Mouse (Mus musculus): ENCODE results near the gene Sept3. TPM values are rescaled to one million over a fixed set of nuclear protein-coding genes. Genes with fewer than 3 reads are reported as not detected.

The Sept3 gene
- total and polyA plus RNA-seq, 2 experiments from 2014 or later, result 1.5 to 4.4 TPM

DNA sequence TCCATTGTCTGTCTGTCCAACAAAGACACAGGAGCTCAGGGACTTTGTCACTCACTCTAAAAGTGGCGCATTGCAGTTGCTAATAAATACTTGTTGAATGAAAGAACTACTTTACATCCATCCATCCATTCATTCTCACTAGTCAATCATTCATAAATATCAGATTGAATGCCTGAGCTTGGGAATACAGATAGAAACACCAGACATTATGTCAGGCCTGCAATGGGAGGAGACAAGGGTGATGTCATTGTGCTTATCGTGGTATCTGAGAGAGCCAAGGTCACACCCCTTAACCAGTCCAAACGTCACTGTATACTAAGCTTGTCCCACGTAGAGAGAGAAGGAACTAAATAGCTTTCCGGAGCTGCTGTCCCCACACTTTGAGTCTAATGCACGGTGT is 22.6 kb upstream of the Sept3 start, which contains the start of gene 1500009C09Rik:
Gene 1500009C09Rik, plus strand, starts transcription at position 301 of the 400 bp plus-strand sequence.
- no peaks in the 10 kb centered on the region for H3K27me3 ChIP-seq (ENCODE audit: control insufficient read depth, insufficient read depth, low read length)
- peak; percentile 2 for DNase-seq (ENCODE audit: low spot score)
- WGBS, result 67% methylated on average over 6 of the region's 6 CpGs
- H3K36me3 ChIP-seq (replicated peaks; ENCODE audit: control insufficient read depth, insufficient read depth, low read length), result no peaks in the 10 kb centered on the region
- H3K27ac ChIP-seq (ENCODE audit: low read depth), result no peak within 1 kb of the TSS
- TF ChIP-seq CTCF (IDR thresholded peaks at IDR 0.05; ENCODE audit: low read depth) (no peak), EP300 (IDR thresholded peaks at IDR 0.05; ENCODE audit: low read depth) (no peak)
- no peaks in the 10 kb centered on the region for H3K4me1 ChIP-seq (ENCODE audit: control insufficient read depth, insufficient read depth)
- H3K9ac ChIP-seq (replicated peaks; ENCODE audit: low read depth, low read length), result no peak within 1 kb of the TSS
- 0 out of 2 replicates have a peak, but pooled peaks cover 3% of the 10 kb centered on the region for H3K9me3 ChIP-seq (replicated peaks; ENCODE audit: control insufficient read depth, low read length)
- no peak within 1 kb of the TSS for H3K4me2 ChIP-seq (ENCODE audit: low read depth, low read length)
- no peak for ATAC-seq (ENCODE audit: insufficient read depth, low read depth)
- no peak within 1 kb of the TSS for H3K4me3 ChIP-seq (ENCODE audit: low read depth, low read length)

- 0 out of 2 replicates have a peak, but pooled peaks cover 3% of the 10 kb centered on the region for H3K9me3 ChIP-seq (replicated peaks; ENCODE audit: control insufficient read depth, low read length)
- H3K4me1 ChIP-seq (ENCODE audit: control insufficient read depth, insufficient read depth), result no peaks in the 10 kb centered on the region
- H3K27me3 ChIP-seq (ENCODE audit: control insufficient read depth, insufficient read depth, low read length), result no peaks in the 10 kb centered on the region
- H3K9ac ChIP-seq (replicated peaks; ENCODE audit: low read depth, low read length), result no peak overlapping the region
- H3K4me3 ChIP-seq (ENCODE audit: low read depth, low read length), result no peak overlapping the region
- no peak; the same call in 1 of the 2 replicates for TF ChIP-seq CTCF (IDR thresholded peaks at IDR 0.05; ENCODE audit: low read depth)
- H3K4me2 ChIP-seq (ENCODE audit: low read depth, low read length), result no peak overlapping the region
- no peaks in the 10 kb centered on the region for H3K36me3 ChIP-seq (replicated peaks; ENCODE audit: control insufficient read depth, insufficient read depth, low read length)
- WGBS, result 41% methylated on average over 4 of the region's 4 CpGs
- H3K27ac ChIP-seq (ENCODE audit: low read depth), result no peak overlapping the region
- no peak for ATAC-seq (ENCODE audit: insufficient read depth, low read depth)
- DNase-seq (ENCODE audit: low spot score), result peak; percentile 1
These were observed 19.4 kb upstream of the Sept3 start for GRCm38 (mm10) chr15:82255248-82255647.

- H3K9ac ChIP-seq (replicated peaks; ENCODE audit: low read depth, low read length), result no peak overlapping the region
- ATAC-seq (ENCODE audit: insufficient read depth, low read depth) (peak; percentile 31; the same call in 1 of the 2 replicates), DNase-seq (ENCODE audit: low spot score) (peak; percentile 5)
- H3K27ac ChIP-seq (ENCODE audit: low read depth), result no peak overlapping the region
- TF ChIP-seq CTCF (IDR thresholded peaks at IDR 0.05; ENCODE audit: low read depth), result no peak
- no peak for TF ChIP-seq EP300 (IDR thresholded peaks at IDR 0.05; ENCODE audit: low read depth)
- no peak overlapping the region for H3K4me3 ChIP-seq (ENCODE audit: low read depth, low read length)
- H3K27me3 ChIP-seq (ENCODE audit: control insufficient read depth, insufficient read depth, low read length), result no peaks in the 10 kb centered on the region
- WGBS, result 20% methylated on average over 10 of the region's 10 CpGs
- no peaks in the 10 kb centered on the region for H3K36me3 ChIP-seq (replicated peaks; ENCODE audit: control insufficient read depth, insufficient read depth, low read length)
- 0 out of 2 replicates have a peak, but pooled peaks cover 3% of the 10 kb centered on the region for H3K9me3 ChIP-seq (replicated peaks; ENCODE audit: control insufficient read depth, low read length)
- H3K4me1 ChIP-seq (ENCODE audit: control insufficient read depth, insufficient read depth), result no peaks in the 10 kb centered on the region
- no peak overlapping the region for H3K4me2 ChIP-seq (ENCODE audit: low read depth, low read length)
These were observed 18.7 kb upstream of the Sept3 start for GRCm38 (mm10) chr15:82255944-82256383.

DNA sequence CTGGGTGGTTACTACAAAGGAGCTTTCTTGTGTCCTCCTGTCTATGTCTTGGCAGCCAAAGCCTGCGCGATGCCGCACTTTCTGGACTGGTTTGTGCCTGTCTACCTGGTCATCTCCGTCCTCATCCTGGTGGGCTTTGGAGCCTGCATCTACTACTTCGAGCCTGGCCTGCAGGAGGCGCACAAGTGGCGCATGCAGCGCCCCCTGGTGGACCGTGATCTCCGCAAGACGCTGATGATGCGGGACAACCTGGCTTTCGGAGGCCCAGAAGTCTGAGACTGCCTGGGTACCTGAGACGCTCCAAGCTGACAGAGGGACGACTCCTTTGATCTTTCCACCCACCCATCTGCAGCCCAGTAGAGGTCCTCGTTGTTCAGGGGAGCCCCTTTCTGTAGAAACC is 15.2 kb upstream of the Sept3 start:
- WGBS, result 17% methylated on average over 16 of the region's 16 CpGs
- Histone ChIP-seq H3K9ac (replicated peaks; ENCODE audit: low read depth, low read length) (no peak overlapping the region), H3K36me3 (replicated peaks; ENCODE audit: control insufficient read depth, insufficient read depth, low read length) (no peaks in the 10 kb centered on the region), H3K27ac (ENCODE audit: low read depth) (no peak overlapping the region), H3K4me3 (ENCODE audit: low read depth, low read length) (no peak overlapping the region), H3K27me3 (ENCODE audit: control insufficient read depth, insufficient read depth, low read length) (no peaks in the 10 kb centered on the region), H3K4me2 (ENCODE audit: low read depth, low read length) (no peak overlapping the region), H3K9me3 (replicated peaks; ENCODE audit: control insufficient read depth, low read length) (no peaks in the 10 kb centered on the region), H3K4me1 (ENCODE audit: control insufficient read depth, insufficient read depth) (no peaks in the 10 kb centered on the region)
- DNase-seq (ENCODE audit: low spot score) (no peak), ATAC-seq (ENCODE audit: insufficient read depth, low read depth) (peak; percentile 24; the same call in 1 of the 2 replicates)
- TF ChIP-seq CTCF (IDR thresholded peaks at IDR 0.05; ENCODE audit: low read depth) (peak; percentile 96), EP300 (IDR thresholded peaks at IDR 0.05; ENCODE audit: low read depth) (no peak)

DNA sequence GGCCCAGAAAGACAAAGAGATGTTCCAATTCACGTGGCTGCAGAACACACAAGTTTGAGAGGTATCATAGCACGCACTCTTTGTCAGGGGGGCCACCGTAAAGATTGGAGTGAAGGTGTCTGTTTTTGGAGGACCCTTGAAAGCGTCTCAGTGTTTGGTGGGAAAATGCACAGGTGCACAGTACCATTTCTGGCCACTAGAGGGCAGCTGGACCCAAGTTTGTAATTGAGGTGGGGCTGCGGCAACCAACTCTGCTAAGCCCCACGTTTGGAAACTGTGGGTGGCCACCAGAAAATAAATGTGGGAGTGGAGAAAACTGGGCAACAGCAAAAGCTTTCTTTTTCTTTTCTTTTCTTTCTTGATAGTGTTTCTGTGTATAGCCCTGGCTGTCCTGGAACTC is 8.3 kb upstream of the Sept3 start:
- H3K4me3 ChIP-seq (ENCODE audit: low read depth, low read length), result no peak overlapping the region
- no peak for ATAC-seq (ENCODE audit: insufficient read depth, low read depth)
- WGBS, result 7% methylated on average over 6 of the region's 6 CpGs

DNA sequence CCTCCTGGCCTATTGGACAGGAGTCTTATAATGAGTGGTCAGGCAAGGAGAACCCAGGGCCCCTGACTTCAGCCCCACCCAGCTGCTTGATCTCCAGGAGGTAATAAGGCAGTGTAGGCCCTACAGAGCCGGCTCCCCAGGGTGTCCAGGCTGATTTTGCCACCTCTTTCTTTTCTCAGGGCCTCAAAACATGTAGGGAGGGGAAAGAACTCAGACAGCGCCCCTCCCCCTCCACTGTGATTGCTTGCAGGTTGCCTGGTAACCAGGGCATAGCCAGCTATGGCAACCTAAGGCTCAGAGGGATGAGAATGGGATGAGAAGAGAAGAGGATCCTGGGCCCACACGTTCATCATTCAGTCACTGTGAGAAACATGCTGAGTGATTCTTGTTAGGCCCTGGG is 6.5 kb upstream of the Sept3 start:
- Histone ChIP-seq H3K36me3 (replicated peaks; ENCODE audit: control insufficient read depth, insufficient read depth, low read length) (no peaks in the 10 kb centered on the region), H3K27ac (ENCODE audit: low read depth) (no peak overlapping the region), H3K9me3 (replicated peaks; ENCODE audit: control insufficient read depth, low read length) (no peaks in the 10 kb centered on the region), H3K4me1 (ENCODE audit: control insufficient read depth, insufficient read depth) (no peaks in the 10 kb centered on the region), H3K27me3 (ENCODE audit: control insufficient read depth, insufficient read depth, low read length) (peaks cover 12% of the 10 kb centered on the region), H3K4me2 (ENCODE audit: low read depth, low read length) (no peak overlapping the region), H3K4me3 (ENCODE audit: low read depth, low read length) (no peak overlapping the region), H3K9ac (replicated peaks; ENCODE audit: low read depth, low read length) (no peak overlapping the region)
- DNase-seq (ENCODE audit: low spot score) (no peak), ATAC-seq (ENCODE audit: insufficient read depth, low read depth) (no peak)
- TF ChIP-seq EP300 (IDR thresholded peaks at IDR 0.05; ENCODE audit: low read depth) (no peak), CTCF (IDR thresholded peaks at IDR 0.05; ENCODE audit: low read depth) (no peak)
- WGBS, result 33% methylated on average over 3 of the region's 3 CpGs

More for the DNA sequence above, 8.3 kb upstream of the Sept3 start:
- H3K4me2 ChIP-seq (ENCODE audit: low read depth, low read length), result no peak overlapping the region
- H3K36me3 ChIP-seq (replicated peaks; ENCODE audit: control insufficient read depth, insufficient read depth, low read length), result no peaks in the 10 kb centered on the region
- DNase-seq (ENCODE audit: low spot score), result peak; percentile 20
- no peak overlapping the region for H3K9ac ChIP-seq (replicated peaks; ENCODE audit: low read depth, low read length)
- peaks cover 1% of the 10 kb centered on the region; the same call in 1 of the 2 replicates for H3K27me3 ChIP-seq (ENCODE audit: control insufficient read depth, insufficient read depth, low read length)
- H3K4me1 ChIP-seq (ENCODE audit: control insufficient read depth, insufficient read depth), result no peaks in the 10 kb centered on the region
- H3K27ac ChIP-seq (ENCODE audit: low read depth), result no peak overlapping the region
- TF ChIP-seq CTCF (IDR thresholded peaks at IDR 0.05; ENCODE audit: low read depth) (peak; percentile 89), EP300 (IDR thresholded peaks at IDR 0.05; ENCODE audit: low read depth) (no peak)
- H3K9me3 ChIP-seq (replicated peaks; ENCODE audit: control insufficient read depth, low read length), result no peaks in the 10 kb centered on the region
